Mouse (Mus musculus) midbrain, embryonic 13.5 days (tissue): ENCODE measurements at regions not wholly inside any gene's neighbourhood (a gene's known extent, or its start where the extent isn't known, plus 50 kb on each side); places are given as distances from the start of the nearest gene placed in this dataset.

Experiments used
- ATAC-seq: fragments of 200-750 bp; cut with Nextera tagmentation; 2 replicates; pipeline ENCODE4 v1.8.0; 2017; ENCODE audit warnings: mild to moderate bottlenecking, moderate TSS enrichment, moderate library complexity
- H3K27ac ChIP-seq: fragments of 300-500 bp; sonication (generic); 2 replicates; pipeline ENCODE4 v1.5.1; 2015; ENCODE audit warnings: inconsistent platforms, mild to moderate bottlenecking, moderate library complexity
- H3K27me3 ChIP-seq: fragments of 300-500 bp; sonication (generic); 2 replicates; pipeline ENCODE4 v1.6.1; 2015; ENCODE audit warnings: mild to moderate bottlenecking, inconsistent platforms
- H3K36me3 ChIP-seq: fragments of 300-500 bp; sonication (generic); 2 replicates; pipeline ENCODE4 v1.6.1; 2015; ENCODE audit warnings: mild to moderate bottlenecking, inconsistent platforms
- H3K4me1 ChIP-seq: fragments of 300-500 bp; sonication (generic); replicated peaks from 2 replicates; pipeline ENCODE4 v1.6.1; 2015; ENCODE audit warnings: inconsistent platforms
- H3K4me2 ChIP-seq: fragments of 300-500 bp; sonication (generic); replicated peaks from 2 replicates; pipeline ENCODE4 v1.6.1; 2015; ENCODE audit warnings: moderate library complexity, mild to moderate bottlenecking, inconsistent platforms
- H3K4me3 ChIP-seq: fragments of 300-500 bp; sonication (generic); replicated peaks from 2 replicates; pipeline ENCODE4 v1.5.1; 2015; ENCODE audit warnings: mild to moderate bottlenecking, inconsistent platforms
- H3K9ac ChIP-seq: fragments of 300-500 bp; sonication (generic); replicated peaks from 2 replicates; pipeline ENCODE4 v1.6.1; 2015; ENCODE audit warnings: mild to moderate bottlenecking, inconsistent platforms
- H3K9me3 ChIP-seq: fragments of 300-500 bp; sonication (generic); 2 replicates; pipeline ENCODE4 v1.6.1; 2016; ENCODE audit warnings: mild to moderate bottlenecking, inconsistent platforms
- WGBS: fragments of 180-500 bp; shearing (Covaris S2); methylation state at CpG from one replicate; pipeline ENCODE4 v1.1.7; 2015; 5-methylcytosine and 5-hydroxymethylcytosine counted together

DNA sequence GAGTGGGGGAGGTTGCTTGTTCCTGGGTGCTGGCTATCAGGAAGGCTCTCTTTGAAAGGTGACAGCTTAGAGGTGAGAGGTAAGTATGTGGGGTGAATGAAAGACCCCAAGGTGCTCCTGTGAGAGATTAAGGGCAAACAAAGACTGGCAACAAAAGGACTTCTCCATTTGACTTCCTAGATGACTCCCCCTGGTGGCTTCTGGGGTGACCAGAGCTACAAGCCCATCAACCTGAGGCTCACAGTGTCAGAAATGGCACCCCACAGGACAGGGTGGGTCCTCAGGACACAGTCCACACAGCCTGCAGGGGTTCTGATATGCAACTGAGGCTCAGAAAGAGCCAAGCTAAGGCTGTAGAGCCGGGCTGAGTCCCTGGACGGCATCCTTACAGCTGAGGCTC is 81.2 kb upstream of the Runx3 start:
- Histone ChIP-seq H3K4me2 (no peak overlapping the region), H3K36me3 (no peaks in the 10 kb centered on the region), H3K9me3 (no peaks in the 10 kb centered on the region), H3K4me1 (no peaks in the 10 kb centered on the region), H3K27me3 (no peaks in the 10 kb centered on the region), H3K9ac (no peak overlapping the region), H3K27ac (no peak overlapping the region), H3K4me3 (no peak overlapping the region)
- ATAC-seq = no peak
- 88% methylated on average over 2 of the region's 2 CpGs for WGBS

- no peak overlapping the region for H3K4me2 ChIP-seq
- no peaks in the 10 kb centered on the region for H3K27me3 ChIP-seq
- H3K9me3 ChIP-seq = no peaks in the 10 kb centered on the region
- ATAC-seq = no peak
- H3K9ac ChIP-seq = no peak overlapping the region
- no peak overlapping the region for H3K27ac ChIP-seq
- H3K4me1 ChIP-seq = no peaks in the 10 kb centered on the region
- WGBS = 44% methylated on average over 8 of the region's 8 CpGs
- H3K4me3 ChIP-seq = no peak overlapping the region
- no peaks in the 10 kb centered on the region for H3K36me3 ChIP-seq
These were observed 78.5 kb upstream of the Runx3 start for GRCm38 (mm10) chr4:135041921-135042320.

GRCm38 (mm10) chr4:135042501-135042900 is 78.0 kb upstream of the Runx3 start:
- Histone ChIP-seq H3K27ac (no peak overlapping the region), H3K36me3 (no peaks in the 10 kb centered on the region), H3K27me3 (no peaks in the 10 kb centered on the region), H3K9ac (no peak overlapping the region), H3K4me3 (no peak overlapping the region), H3K9me3 (no peaks in the 10 kb centered on the region), H3K4me2 (no peak overlapping the region), H3K4me1 (no peaks in the 10 kb centered on the region)
- 91% methylated on average over 1 of the region's 1 CpGs for WGBS
- ATAC-seq = no peak

GRCm38 (mm10) chr4:135045054-135045453 is 75.4 kb upstream of the Runx3 start:
- H3K4me3 ChIP-seq = no peak overlapping the region
- ATAC-seq = no peak
- H3K4me1 ChIP-seq = no peaks in the 10 kb centered on the region
- no peak overlapping the region for H3K9ac ChIP-seq
- H3K27me3 ChIP-seq = no peaks in the 10 kb centered on the region
- H3K4me2 ChIP-seq = no peak overlapping the region
- no peak overlapping the region for H3K27ac ChIP-seq
- H3K9me3 ChIP-seq = no peaks in the 10 kb centered on the region
- no peaks in the 10 kb centered on the region for H3K36me3 ChIP-seq
- WGBS = 70% methylated on average over 16 of the region's 16 CpGs

DNA sequence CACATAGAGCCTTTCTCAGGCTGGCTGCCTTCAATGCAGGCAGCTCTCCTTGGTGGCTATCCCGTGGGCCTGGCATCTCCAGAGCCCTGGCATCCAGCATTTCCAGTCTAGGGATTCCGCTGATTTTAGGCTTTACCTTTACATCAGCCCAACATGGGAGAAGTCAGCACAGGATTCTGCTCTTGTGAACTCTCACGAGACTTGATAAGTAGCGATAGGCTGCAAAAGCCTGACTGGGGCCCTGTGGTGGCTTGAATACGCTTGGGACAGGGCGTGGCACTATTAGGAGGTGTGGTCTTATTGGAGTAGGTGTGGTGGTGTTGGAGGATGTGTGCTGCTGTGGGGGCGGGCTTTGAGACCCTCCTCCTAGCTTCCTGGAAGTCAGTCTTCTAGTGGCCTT is 73.8 kb upstream of the Runx3 start:
- ATAC-seq = no peak
- H3K9me3 ChIP-seq = no peaks in the 10 kb centered on the region
- 83% methylated on average over 7 of the region's 7 CpGs for WGBS

GRCm38 (mm10) chr4:135047251-135047650 is 73.2 kb upstream of the Runx3 start:
- H3K4me1 ChIP-seq = no peaks in the 10 kb centered on the region

More for the DNA sequence above, 73.8 kb upstream of the Runx3 start:
- Histone ChIP-seq H3K9ac (no peak overlapping the region), H3K36me3 (no peaks in the 10 kb centered on the region), H3K27me3 (no peaks in the 10 kb centered on the region), H3K4me2 (no peak overlapping the region), H3K27ac (no peak overlapping the region), H3K4me1 (no peaks in the 10 kb centered on the region), H3K4me3 (no peak overlapping the region)

DNA sequence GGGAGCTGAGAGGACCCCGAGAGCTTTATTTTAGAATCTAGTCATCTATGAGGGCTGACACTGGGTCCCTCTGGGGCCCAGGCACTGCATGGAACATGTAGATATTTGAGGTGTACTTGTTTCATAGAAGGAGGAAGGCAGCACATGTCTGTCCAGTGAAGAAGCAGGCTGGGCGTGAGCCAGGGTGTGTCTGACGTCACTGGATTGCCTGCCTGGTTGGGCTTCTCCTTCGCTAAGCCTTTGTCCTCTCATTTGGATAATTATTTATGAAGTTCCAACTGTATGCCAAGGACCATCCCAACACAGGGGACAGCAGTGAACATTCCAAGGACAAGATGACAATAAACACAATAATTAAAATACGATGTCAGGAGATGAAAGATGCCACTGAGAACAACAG is 72.7 kb upstream of the Runx3 start:
- Histone ChIP-seq H3K4me1 (no peaks in the 10 kb centered on the region), H3K9ac (no peak overlapping the region), H3K4me2 (no peak overlapping the region), H3K4me3 (no peak overlapping the region), H3K27me3 (no peaks in the 10 kb centered on the region), H3K9me3 (no peaks in the 10 kb centered on the region), H3K27ac (no peak overlapping the region), H3K36me3 (no peaks in the 10 kb centered on the region)
- no peak for ATAC-seq
- WGBS = 93% methylated on average over 5 of the region's 5 CpGs

More at GRCm38 (mm10) chr4:135047251-135047650, 73.2 kb upstream of the Runx3 start:
- Histone ChIP-seq H3K9ac (no peak overlapping the region), H3K9me3 (no peaks in the 10 kb centered on the region), H3K4me2 (no peak overlapping the region), H3K27ac (no peak overlapping the region), H3K4me3 (no peak overlapping the region), H3K27me3 (no peaks in the 10 kb centered on the region), H3K36me3 (no peaks in the 10 kb centered on the region)
- 77% methylated on average over 6 of the region's 6 CpGs for WGBS
- no peak for ATAC-seq

DNA sequence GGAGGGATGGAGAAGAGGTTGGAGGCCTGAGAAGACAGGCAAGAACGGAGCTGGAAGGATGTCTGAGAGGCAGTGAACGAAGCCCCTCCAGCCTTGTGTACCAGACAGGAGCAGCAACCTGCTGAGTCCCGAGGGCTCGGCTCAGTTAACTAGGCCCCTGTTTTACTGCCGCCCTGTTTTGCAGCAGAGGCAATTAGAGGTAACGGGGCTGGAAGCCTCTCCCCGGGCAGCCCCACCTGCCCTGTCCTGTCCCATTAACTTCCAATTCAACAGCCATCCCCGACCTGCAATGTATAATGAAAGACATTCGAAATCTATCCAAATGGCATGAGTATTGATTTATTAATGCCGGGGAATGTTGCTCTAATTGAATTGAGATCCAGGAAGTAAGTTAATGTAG is 70.5 kb upstream of the Runx3 start:
- no peaks in the 10 kb centered on the region for H3K36me3 ChIP-seq
- H3K27me3 ChIP-seq = no peaks in the 10 kb centered on the region
- H3K9me3 ChIP-seq = peaks cover 5% of the 10 kb centered on the region; the same call in 1 of the 2 replicates
- 72% methylated on average over 10 of the region's 10 CpGs for WGBS
- no peak overlapping the region for H3K4me3 ChIP-seq
- H3K9ac ChIP-seq = no peak overlapping the region
- H3K4me2 ChIP-seq = no peak overlapping the region
- no peak for ATAC-seq
- H3K27ac ChIP-seq = no peak overlapping the region
- no peaks in the 10 kb centered on the region for H3K4me1 ChIP-seq

DNA sequence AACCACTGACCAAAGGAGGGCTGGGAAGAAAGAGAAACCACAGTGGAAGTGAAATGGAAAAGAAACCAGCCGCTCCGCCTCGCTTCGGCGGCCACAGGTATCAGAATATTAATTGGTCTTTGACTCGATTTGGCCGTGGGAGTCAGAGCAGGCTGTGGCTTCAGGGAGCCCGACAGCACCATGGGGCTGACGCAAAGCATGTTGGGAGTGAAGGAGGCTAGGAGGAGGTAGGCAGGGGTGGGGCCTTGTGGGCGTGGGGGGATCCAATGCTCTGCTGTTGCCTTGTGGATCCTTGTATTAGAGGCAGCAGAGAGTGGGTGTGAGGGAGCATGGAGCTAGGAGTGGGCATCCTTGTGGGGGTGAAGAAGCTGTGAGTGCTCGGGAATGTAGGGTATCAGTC is 69.0 kb upstream of the Runx3 start:
- no peaks in the 10 kb centered on the region for H3K36me3 ChIP-seq

GRCm38 (mm10) chr4:135053585-135053984 is 66.9 kb upstream of the Runx3 start:
- 93% methylated on average over 11 of the region's 11 CpGs for WGBS
- no peaks in the 10 kb centered on the region for H3K4me1 ChIP-seq
- no peak for ATAC-seq

More for the DNA sequence above, 69.0 kb upstream of the Runx3 start:
- Histone ChIP-seq H3K4me1 (no peaks in the 10 kb centered on the region), H3K4me3 (no peak overlapping the region), H3K27ac (no peak overlapping the region), H3K4me2 (no peak overlapping the region), H3K9ac (no peak overlapping the region), H3K27me3 (no peaks in the 10 kb centered on the region), H3K9me3 (peaks cover 5% of the 10 kb centered on the region; the same call in 1 of the 2 replicates)
- ATAC-seq = no peak
- WGBS = 82% methylated on average over 11 of the region's 11 CpGs

GRCm38 (mm10) chr4:135054353-135054752 is 66.1 kb upstream of the Runx3 start:
- ATAC-seq = no peak
- Histone ChIP-seq H3K4me3 (no peak overlapping the region), H3K4me2 (no peak overlapping the region), H3K9me3 (peaks cover 5% of the 10 kb centered on the region; the same call in 1 of the 2 replicates), H3K4me1 (no peaks in the 10 kb centered on the region), H3K27ac (no peak overlapping the region), H3K27me3 (no peaks in the 10 kb centered on the region), H3K9ac (no peak overlapping the region), H3K36me3 (no peaks in the 10 kb centered on the region)
- WGBS = 88% methylated on average over 10 of the region's 10 CpGs

More at GRCm38 (mm10) chr4:135053585-135053984, 66.9 kb upstream of the Runx3 start:
- no peak overlapping the region for H3K4me3 ChIP-seq
- no peak overlapping the region for H3K9ac ChIP-seq
- H3K9me3 ChIP-seq = peaks cover 5% of the 10 kb centered on the region; the same call in 1 of the 2 replicates
- no peak overlapping the region for H3K4me2 ChIP-seq
- no peak overlapping the region for H3K27ac ChIP-seq
- no peaks in the 10 kb centered on the region for H3K36me3 ChIP-seq
- H3K27me3 ChIP-seq = no peaks in the 10 kb centered on the region

- Histone ChIP-seq H3K4me3 (no peak overlapping the region), H3K4me2 (no peak overlapping the region), H3K27ac (no peak overlapping the region), H3K36me3 (no peaks in the 10 kb centered on the region), H3K9me3 (peaks cover 5% of the 10 kb centered on the region; the same call in 1 of the 2 replicates), H3K4me1 (no peaks in the 10 kb centered on the region), H3K27me3 (no peaks in the 10 kb centered on the region), H3K9ac (no peak overlapping the region)
- ATAC-seq = no peak
- 94% methylated on average over 7 of the region's 7 CpGs for WGBS
These were observed 64.1 kb upstream of the Runx3 start for GRCm38 (mm10) chr4:135056371-135056770.

DNA sequence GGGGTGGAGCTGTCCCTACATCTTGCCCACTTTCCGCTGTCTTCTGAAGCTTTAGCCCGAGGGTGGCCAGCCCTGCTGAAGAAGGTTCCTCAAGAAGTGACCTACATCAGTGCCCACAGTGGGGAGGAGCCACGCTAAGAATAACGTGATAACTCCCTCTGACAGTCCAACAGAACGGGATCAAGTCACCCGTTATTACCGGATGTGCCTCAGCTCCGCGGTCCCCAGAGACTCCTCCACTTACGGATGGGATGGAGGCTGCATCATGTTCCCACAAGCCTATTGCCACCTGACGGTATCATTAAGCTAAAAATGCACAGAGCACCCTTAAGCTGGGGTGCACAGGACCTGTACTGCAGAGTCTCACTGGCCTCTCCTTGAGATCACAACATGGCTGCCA is 63.2 kb upstream of the Runx3 start:
- H3K36me3 ChIP-seq = no peaks in the 10 kb centered on the region
- 89% methylated on average over 11 of the region's 11 CpGs for whole genome bisulfite sequencing
- H3K9ac ChIP-seq = no peak overlapping the region
- peaks cover 5% of the 10 kb centered on the region; the same call in 1 of the 2 replicates for H3K9me3 ChIP-seq
- H3K4me3 ChIP-seq = no peak overlapping the region
- H3K4me1 ChIP-seq = no peaks in the 10 kb centered on the region
- H3K4me2 ChIP-seq = no peak overlapping the region
- no peaks in the 10 kb centered on the region for H3K27me3 ChIP-seq
- no peak overlapping the region for H3K27ac ChIP-seq
- ATAC-seq = no peak
